Mouse (Mus musculus) thymus, adult 2 months (tissue): ENCODE results near the gene Ccdc36.

Experiments
- CTCF ChIP-seq: fragments of 200-500 bp; IDR thresholded peaks from 2 replicates; pipeline ENCODE4 v1.5.1; 2012; ENCODE audit warnings: mild to moderate bottlenecking, control low read depth, low read length, moderate library complexity, borderline replicate concordance; ENCODE audit not compliant: control insufficient read depth, poor library complexity, insufficient read depth; ENCODE audit errors: extremely low read depth
- POLR2A ChIP-seq: fragments of 200-500 bp; IDR thresholded peaks from 2 replicates; pipeline ENCODE4 v1.6.1; 2012; ENCODE audit warnings: mild to moderate bottlenecking, low read length, control low read depth, moderate library complexity; ENCODE audit not compliant: control insufficient read depth, poor library complexity, insufficient read depth; ENCODE audit errors: extremely low read depth

DNA sequence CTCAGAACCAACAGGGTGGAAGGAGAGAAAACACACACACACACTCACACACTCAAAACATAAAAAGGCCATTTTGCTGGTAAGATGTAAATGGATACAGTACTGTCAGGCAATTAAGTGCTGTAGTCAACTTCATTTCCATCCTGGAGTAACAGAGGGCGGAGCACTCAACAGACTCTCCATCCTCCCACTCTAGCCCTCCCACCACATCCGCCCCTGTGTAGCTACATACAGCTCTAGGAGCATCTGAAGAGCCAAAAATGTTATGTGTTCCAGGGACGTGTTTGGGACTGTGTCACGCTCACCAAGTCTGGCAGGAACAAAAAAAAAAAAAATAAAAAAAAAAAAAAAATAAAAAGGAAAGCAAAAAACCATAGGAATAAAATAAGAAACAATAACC lies 25.2 kb downstream of the Ccdc36 start:
- TF ChIP-seq CTCF (no peak), POLR2A (no peak)
